Mouse (Mus musculus): ENCODE data around the gene Ppp2r5d.

GRCm38 (mm10) chr17:46749282-46749681 is 44.4 kb upstream of the Ppp2r5d start:
- TF ChIP-seq CTCF (IDR thresholded peaks at IDR 0.05; ENCODE audit: insufficient read depth, low read length) (no peak), POLR2A (IDR thresholded peaks at IDR 0.05; ENCODE audit: borderline replicate concordance, extremely low read depth, low read depth, low read length) (no peak)
